Mouse (Mus musculus) E14TG2a.4 (cell line): ENCODE measurements around the gene Pex26.

Source experiments
- CTCF ChIP-seq: conservative IDR thresholded peaks from 2 replicates; pipeline ENCODE4 v1.5.1; 2014; ENCODE audit warnings: low read length
- POU5F1 ChIP-seq: IDR thresholded peaks from 2 replicates; pipeline ENCODE4 v1.6.1; 2014; ENCODE audit warnings: low read length, borderline replicate concordance

GRCm38 (mm10) chr6:121166098-121166552 lies 17.3 kb upstream of the Pex26 start:
- TF ChIP-seq CTCF (no peak), POU5F1 (no peak)
